Mouse (Mus musculus) liver, embryonic 14.5 days (tissue): ENCODE measurements around the gene Hist1h4f.
A peak's percentile ranks its signal among the peaks of the same experiment; 100 is the strongest.
"Not testable (repeated sequence)": the region's sequence is repeated elsewhere in the genome, so short reads cannot be mapped to it uniquely, and the experiment has no call there.

Source experiments
- CTCF ChIP-seq: IDR thresholded peaks from 2 replicates; pipeline ENCODE4 v1.5.1; 2016; ENCODE audit warnings: antibody characterized with exemption, low read depth, control low read depth
- EP300 ChIP-seq: IDR thresholded peaks from 2 replicates; pipeline ENCODE4 v1.6.1; 2016; ENCODE audit warnings: antibody characterized with exemption, low read depth

GRCm38 (mm10) chr13:23542999-23543607, 8.3 kb downstream of the Hist1h4f start, which contains the start of gene Hist1h2bh:
- not testable (repeated sequence) for TF ChIP-seq CTCF
- TF ChIP-seq EP300 = peak; percentile 74
